Mouse (Mus musculus) brain, embryonic 14.5 days (tissue): ENCODE data around the gene 2810006K23Rik.

ENCODE experiments used
- CTCF ChIP-seq: fragments of 200-500 bp; IDR thresholded peaks from 2 replicates; pipeline ENCODE4 v1.5.1; 2012; ENCODE audit warnings: inconsistent platforms, mild to moderate bottlenecking, moderate library complexity, borderline replicate concordance; ENCODE audit not compliant: insufficient read depth, insufficient read length; ENCODE audit errors: extremely low read depth
- POLR2A ChIP-seq: fragments of 200-500 bp; IDR thresholded peaks from 2 replicates; pipeline ENCODE4 v1.6.1; 2012; ENCODE audit warnings: mild to moderate bottlenecking, inconsistent platforms, borderline replicate concordance; ENCODE audit not compliant: poor library complexity, insufficient read depth, insufficient read length, severe bottlenecking; ENCODE audit errors: extremely low read depth

GRCm38 (mm10) chr5:124337103-124337502 is 9.2 kb downstream of the 2810006K23Rik start:
- TF ChIP-seq CTCF: no peak
- TF ChIP-seq POLR2A: no peak
